Mouse (Mus musculus) gastrocnemius, postnatal 36 days (tissue): ENCODE results near the gene A030005K14Rik. TPM values are rescaled to one million over a fixed set of nuclear protein-coding genes. Genes with fewer than 3 reads are reported as not detected.

Experiments used
- DNase-seq, 2 experiments: peaks; one replicate each; pipeline ENCODE4 v3.0.0; 2022
- intact Hi-C: fragments of 180-260 bp; cut with DNase I; formaldehyde crosslinking; loops from one replicate; pipeline ENCODE4 v1.15.1; 2025
- long read RNA-seq, 2 experiments: library from polyadenylated mRNA; stranded (forward); transcript quantifications; one replicate each; pipeline ENCODE4 v2.0.0; 2021
- total RNA-seq, 2 experiments: library from RNA; stranded (reverse); gene quantifications; 2 replicates each; pipeline ENCODE4 v1.2.3; 2021

The A030005K14Rik gene
- not detected for total RNA-seq
- long read RNA-seq, experiment 1, result 0 reads
- long read RNA-seq, experiment 2, result 0 reads

GRCm38 (mm10) chr1:83059278-83059677 lies at the start of gene A030005K14Rik:
Gene A030005K14Rik, minus strand, starts transcription at chr1:83059378.
- intact Hi-C loops, result no loop called here
- DNase-seq, result no peak

GRCm38 (mm10) chr1:83107410-83107978 lies 48.3 kb upstream of the A030005K14Rik start:
- no peak for DNase-seq

GRCm38 (mm10) chr1:83105464-83105863 lies 46.3 kb upstream of the A030005K14Rik start:
- DNase-seq, result no peak
- intact Hi-C loops, result no loop called here

More at GRCm38 (mm10) chr1:83107410-83107978, 48.3 kb upstream of the A030005K14Rik start:
- intact Hi-C loops, result no loop called here

DNA sequence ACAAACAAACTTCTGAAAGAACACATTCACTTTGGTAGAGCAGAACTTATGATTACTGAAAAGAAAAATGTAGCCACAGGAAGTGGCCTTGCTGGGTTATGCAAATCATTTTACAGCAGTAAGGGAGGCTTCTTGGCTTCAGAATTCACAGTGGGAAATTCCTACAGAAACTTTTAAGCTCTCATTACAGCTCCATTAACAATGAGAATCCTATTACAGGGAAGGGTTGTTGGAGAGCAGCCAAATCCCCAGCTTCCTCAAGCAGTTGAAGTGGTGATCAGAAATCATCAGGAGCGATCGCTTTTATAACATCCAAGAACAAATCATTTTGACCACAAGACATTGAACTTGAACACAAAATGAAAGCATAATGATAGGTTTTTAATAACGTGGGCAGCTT lies 42.7 kb upstream of the A030005K14Rik start:
- intact Hi-C loops, result no loop called here
- DNase-seq, result no peak

- intact Hi-C loops, result no loop called here
- DNase-seq, result no peak
Observed at GRCm38 (mm10) chr1:83099580-83100137, 40.5 kb upstream of the A030005K14Rik start.

- no peak for DNase-seq
- intact Hi-C loops, result no loop called here
Observed at GRCm38 (mm10) chr1:83099160-83099559, 40.0 kb upstream of the A030005K14Rik start.

DNA sequence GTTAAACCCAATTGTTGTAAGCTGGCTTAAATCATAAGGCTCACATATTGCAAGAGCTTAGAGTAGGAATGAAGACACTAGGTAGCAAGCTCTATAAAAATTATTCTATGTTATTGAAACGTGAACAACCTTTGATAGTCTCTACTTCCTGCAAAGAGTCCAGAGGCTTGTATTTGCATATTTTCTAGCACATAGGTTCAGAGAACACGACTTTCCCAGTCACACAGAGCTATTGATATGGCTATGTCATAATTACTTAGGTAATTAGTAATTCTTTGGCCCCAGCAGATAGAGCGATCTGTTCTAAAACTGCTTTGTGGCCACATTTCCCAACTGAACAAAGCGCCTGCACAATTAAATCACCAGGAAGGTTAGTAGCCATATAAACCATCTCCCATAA lies 37.8 kb upstream of the A030005K14Rik start:
- no peak for DNase-seq
- intact Hi-C loops, result no loop called here

DNA sequence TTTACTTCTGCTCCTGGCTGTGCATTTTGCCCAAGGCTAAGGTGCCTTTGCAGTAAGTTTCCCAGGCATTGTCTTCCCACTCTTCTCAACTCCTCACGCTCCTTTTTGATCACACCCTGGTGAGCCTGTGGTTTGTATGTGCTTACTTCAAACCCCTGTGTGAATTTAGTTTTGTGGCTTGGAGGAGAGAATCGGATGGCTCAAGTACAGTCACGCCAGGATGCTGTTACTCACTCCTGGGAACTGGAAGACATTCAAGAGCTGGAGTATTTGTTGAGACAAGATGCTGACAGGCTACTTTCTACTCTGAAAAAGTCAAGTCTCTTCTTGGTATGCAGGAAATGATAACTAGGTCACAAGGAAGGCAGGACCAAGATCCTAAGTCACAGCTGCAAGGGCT lies 32.1 kb upstream of the A030005K14Rik start:
- DNase-seq, result no peak
- intact Hi-C loops, result no loop called here

DNA sequence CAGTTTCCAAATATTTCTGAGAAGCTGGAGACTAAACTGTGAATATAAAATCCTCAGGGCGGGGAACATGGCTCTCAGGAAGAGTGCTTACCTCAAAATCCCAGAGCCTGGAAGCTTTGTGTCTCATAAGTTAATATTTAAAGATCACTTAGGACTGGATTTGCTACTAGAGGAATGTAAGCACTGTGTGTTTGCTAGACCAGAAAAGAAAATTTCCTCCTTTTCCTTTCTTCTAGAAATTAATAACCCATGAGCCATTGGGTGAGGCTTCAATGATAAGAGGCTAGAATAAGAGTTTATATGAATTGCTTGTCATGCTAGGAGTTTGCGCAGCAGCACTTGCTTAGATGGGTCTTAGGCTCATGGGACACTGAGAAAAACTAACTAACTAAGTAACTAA lies 25.6 kb upstream of the A030005K14Rik start:
- no peak for DNase-seq
- intact Hi-C loops, result no loop called here

- no peak for DNase-seq
- intact Hi-C loops, result loop anchor here (10.0 kb wide), 1 partner anchor 292 kb away; no protein-coding TSS in a partner anchor
Observed at GRCm38 (mm10) chr1:83077016-83077415, 17.8 kb upstream of the A030005K14Rik start.

- intact Hi-C loops, result loop anchor here (10.0 kb wide), 1 partner anchor 292 kb away; no protein-coding TSS in a partner anchor
- no peak for DNase-seq
Observed at GRCm38 (mm10) chr1:83076190-83076917, 17.2 kb upstream of the A030005K14Rik start.

GRCm38 (mm10) chr1:83075526-83076189 lies 16.5 kb upstream of the A030005K14Rik start:
- intact Hi-C loops, result loop anchor here (10.0 kb wide), 1 partner anchor 291 kb away; no protein-coding TSS in a partner anchor

DNA sequence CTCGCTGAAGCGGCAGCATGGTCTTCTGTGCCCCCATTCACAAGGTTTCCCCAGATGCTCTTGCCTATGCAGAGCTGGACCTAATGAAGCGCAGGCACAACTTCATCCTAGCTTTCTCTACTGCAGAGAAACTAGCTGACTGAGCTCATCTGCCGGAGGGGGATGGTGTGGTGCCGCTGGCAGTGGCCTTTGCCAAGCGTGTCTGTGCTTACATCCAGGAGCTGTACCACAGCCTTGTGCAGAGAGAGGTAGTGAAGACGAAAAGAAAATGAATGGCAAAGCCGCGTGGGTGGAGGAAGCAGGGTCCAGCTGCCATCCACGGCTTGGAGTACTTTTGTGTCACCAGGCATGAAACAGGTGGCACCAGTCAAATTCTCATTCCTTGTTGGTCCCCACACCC lies 8.0 kb upstream of the A030005K14Rik start:
- intact Hi-C loops, result no loop called here
- DNase-seq, result no peak

More at GRCm38 (mm10) chr1:83075526-83076189, 16.5 kb upstream of the A030005K14Rik start:
- DNase-seq, result no peak

DNA sequence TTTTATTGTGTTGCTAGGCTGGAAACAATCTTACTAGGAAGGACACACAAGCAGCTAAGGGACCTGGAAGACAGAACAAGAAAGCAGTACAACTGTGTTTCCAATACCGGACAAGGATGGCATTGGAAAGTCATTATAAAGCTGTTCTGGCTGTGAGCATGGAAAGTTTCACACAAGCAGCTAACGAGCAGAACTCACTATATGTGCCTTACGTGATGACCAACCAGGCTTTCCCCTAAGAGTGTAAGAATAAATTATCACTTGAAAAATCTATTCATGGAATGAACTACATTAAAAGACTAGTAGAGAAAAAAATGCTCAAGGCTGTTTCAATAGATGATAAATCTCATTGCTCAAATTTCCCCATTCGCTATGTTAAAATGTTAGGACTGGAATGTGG lies 7.4 kb upstream of the A030005K14Rik start:
- intact Hi-C loops, result no loop called here
- DNase-seq, result no peak

DNA sequence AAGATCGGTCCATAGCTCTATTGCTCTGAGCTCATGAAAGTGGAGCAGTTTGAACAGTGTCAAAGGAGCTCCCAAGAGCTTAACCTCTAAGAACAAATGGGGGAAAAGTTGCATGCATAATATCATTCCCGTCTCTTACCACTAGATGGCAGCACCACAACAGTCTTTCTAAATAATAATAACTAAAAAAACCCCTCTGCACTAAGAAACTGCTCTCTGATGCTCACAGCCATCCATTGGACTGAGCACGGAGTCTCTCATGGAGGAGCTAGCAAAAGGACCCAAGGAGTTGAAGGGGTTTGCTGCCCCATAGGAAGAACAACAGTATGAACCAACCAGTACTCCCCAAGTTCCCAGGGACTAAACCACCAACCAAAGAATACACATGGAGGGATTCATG lies 5.7 kb upstream of the A030005K14Rik start:
- DNase-seq, result no peak
- intact Hi-C loops, result no loop called here

DNA sequence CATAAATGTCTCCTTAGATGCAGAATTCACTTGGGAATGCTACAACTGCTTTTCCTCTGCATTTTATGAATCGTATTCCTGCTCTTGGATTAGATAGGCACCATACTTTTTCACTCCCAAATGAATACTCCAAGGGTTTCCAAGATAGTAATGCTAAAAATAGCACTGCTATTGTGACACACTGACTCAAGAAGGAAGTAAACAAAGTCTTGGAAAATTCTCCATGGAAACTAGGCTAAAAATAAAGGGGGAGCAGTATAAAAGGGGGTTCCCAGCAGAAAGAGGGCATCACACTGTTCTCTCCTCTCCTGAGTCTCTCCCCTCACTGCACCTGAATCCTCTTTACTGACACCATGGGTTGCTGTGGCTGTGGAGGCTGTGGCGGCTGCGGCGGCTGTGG lies 1.5 kb upstream of the A030005K14Rik start, which contains the start of gene Krtap28-13:
Krtap28-13 (plus strand) TSS at position 288 of the 400 bp plus-strand sequence.
- intact Hi-C loops, result no loop called here
- no peak for DNase-seq

DNA sequence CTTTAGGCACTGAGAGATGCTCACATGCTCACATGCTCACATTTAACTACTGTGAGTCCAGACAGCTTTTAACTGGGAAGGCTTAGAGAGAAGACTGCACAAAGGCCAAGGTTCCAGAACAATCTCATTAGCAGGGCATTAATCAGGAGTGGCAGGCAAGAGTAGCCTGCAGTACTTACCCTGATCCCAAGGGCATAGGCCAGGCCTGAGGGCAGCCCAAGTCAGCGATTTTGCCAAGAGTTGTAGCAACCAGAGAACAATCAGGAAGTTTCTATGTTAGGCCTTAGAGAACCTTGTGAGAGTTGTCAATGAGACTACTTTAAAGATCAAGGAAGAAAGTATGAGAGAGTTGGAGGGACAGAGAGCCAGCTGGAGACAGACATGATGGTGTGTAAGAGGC lies 697 bp downstream of the A030005K14Rik start:
- no peak for DNase-seq
- intact Hi-C loops, result no loop called here

- intact Hi-C loops, result no loop called here
- no peak for DNase-seq
Observed at GRCm38 (mm10) chr1:83044882-83045427, 14.2 kb downstream of the A030005K14Rik start, which contains the start of gene Gm47969. Gene Gm47969, plus strand, starts transcription at chr1:83044932.

DNA sequence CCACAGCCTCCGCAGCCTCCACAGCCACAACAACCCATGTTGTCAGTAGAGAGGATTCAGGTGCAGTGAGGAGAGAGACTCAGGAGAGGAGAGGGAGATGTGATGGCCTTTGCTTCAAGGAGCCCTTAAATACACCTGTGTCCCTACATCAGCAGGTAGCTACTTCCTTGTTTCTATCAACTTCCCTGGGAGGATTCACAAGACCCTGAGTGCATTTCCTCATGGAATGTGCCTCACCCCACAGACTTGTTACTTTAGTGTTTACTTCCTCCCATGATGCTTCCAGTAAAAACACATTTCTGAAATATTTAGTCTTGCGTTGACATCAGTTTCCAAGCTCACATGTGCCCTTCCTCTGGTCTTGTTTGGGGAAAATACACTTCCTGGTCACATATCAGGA lies 16.8 kb downstream of the A030005K14Rik start, which contains the start of gene Krtap28-10:
Krtap28-10 (minus strand) TSS at position 101 of the 400 bp plus-strand sequence.
- intact Hi-C loops, result no loop called here
- no peak for DNase-seq

GRCm38 (mm10) chr1:83039080-83039479 lies 20.1 kb downstream of the A030005K14Rik start:
- no peak for DNase-seq
- intact Hi-C loops, result no loop called here
